Mouse (Mus musculus): ENCODE measurements at regions not wholly inside any gene's neighbourhood (a gene's known extent, or its start where the extent isn't known, plus 50 kb on each side); places are given as distances from the start of the nearest gene placed in this dataset.
"Not testable (repeated sequence)": the region's sequence is repeated elsewhere in the genome, so short reads cannot be mapped to it uniquely, and the experiment has no call there.

DNA sequence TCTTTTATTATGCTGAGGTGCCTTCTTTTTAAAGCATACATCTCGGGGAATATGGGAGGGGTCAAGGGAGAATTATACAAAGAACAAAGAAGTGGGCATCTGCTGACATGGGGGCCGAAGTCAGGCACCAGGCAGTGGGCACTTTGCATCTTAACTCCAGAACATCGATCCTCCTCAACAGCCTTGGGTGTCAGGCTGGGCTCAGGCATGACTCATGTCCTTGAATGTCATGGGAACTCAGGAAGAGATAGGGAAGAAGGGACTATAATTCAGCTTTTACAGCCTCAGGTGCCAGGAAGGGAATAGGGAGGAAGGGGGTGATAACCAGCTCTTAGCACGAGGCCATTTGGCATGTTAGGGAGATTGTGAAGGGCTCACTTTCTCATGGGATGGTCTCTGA lies 85.6 kb upstream of the Ptprz1 start:
- not testable (repeated sequence) for DNase-seq (ENCODE audit: low spot score)

- no peak for DNase-seq (ENCODE audit: low spot score)
These were observed 83.5 kb upstream of the Ptprz1 start for GRCm38 (mm10) chr6:22791801-22792200.

DNA sequence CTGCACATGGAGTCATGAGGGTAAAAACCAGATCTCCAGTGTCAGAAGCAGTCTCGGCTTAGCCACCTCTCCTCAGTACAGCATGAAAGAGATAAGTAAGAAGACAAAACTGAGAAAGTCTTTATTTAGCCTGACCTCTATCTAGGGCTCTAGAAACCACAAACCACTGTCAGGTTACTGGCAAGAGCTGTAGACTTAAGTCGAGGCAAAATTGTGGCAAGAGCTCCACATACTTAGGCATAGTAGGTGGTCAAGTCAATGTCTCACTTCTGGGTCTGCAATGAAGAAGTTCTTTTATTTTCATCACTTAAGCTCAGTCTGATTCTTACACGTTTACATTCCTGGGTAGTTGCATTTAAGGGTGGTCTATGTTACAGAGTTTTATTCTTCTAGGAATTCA lies 82.7 kb upstream of the Ptprz1 start:
- DNase-seq (ENCODE audit: low spot score) = no peak

GRCm38 (mm10) chr6:22794071-22794721 lies 81.1 kb upstream of the Ptprz1 start:
- DNase-seq (ENCODE audit: low spot score) = peak; percentile 62

- no peak for DNase-seq (ENCODE audit: low spot score)
These were observed 80.5 kb upstream of the Ptprz1 start for GRCm38 (mm10) chr6:22794755-22795154.

- DNase-seq (ENCODE audit: low spot score) = no peak
These were observed 79.9 kb upstream of the Ptprz1 start for GRCm38 (mm10) chr6:22795291-22795860.

DNA sequence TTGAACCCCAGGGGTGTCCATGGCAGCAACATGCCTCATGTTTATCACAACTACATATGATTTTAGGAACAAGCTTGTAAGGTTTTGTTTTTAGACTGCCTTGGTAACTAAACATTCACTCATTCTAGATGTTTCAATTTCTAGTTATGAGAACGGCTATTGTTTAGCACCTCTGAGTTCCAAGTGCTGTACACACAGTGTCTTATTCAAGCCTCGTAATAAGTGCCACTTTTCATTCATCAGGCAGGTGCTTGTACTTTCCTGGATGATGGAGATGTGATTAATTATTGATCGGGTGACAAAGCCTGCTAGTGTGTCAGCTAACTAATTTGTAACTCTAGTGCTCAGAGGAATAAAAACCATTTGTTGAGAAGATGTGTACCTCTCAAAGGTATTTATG lies 73.4 kb upstream of the Ptprz1 start:
- no peak for DNase-seq (ENCODE audit: low spot score)

DNA sequence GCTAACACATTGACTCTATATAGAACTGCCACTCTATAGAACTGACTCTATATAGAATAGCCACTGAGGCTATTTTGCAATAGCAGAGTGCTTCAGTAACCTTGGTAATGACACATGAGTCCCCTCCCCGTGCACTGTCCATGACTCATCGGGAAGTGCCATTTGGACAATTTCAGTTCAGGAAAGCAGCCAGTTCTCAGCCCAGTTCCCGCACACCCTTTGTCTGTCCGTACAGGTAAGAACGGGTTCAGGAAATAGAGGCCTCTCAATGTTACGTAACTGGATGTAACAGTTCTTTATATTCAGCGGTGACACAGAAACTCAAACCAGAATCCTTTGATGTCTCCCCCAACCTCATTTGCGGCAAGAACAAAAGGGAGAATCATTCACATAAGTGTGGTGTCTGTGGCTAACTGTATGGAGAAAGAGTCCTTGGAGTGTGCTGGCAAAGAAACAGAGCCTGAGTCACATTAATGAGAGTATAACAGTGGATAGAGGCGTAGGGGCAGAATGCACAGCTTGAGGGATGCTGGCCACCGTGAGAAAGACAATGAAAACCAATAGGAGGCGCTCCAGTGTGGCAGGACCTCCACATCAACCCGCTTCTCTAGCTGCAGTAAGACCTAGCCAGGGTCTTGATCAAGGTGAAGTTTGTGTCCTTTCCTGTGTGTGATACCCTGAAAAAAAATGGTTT lies 72.8 kb upstream of the Ptprz1 start:
- no peak for DNase-seq (ENCODE audit: low spot score)

- DNase-seq (ENCODE audit: low spot score) = no peak
These were observed 71.4 kb upstream of the Ptprz1 start for GRCm38 (mm10) chr6:22803886-22804285.

- DNase-seq (ENCODE audit: low spot score) = no peak
These were observed 50.1 kb upstream of the Ptprz1 start for GRCm38 (mm10) chr6:22825086-22825768.

Data from embryo, embryonic 10 days (tissue).